Mouse (Mus musculus): Measurements from ENCODE around the gene Mpp5. TPM values are rescaled to one million over a fixed set of nuclear protein-coding genes. Genes with fewer than 3 reads are reported as not detected.

Gene Mpp5
- polyA plus RNA-seq, 1 experiment, result 54.3 TPM

GRCm38 (mm10) chr12:78747406-78747805 is 1.3 kb upstream of the Mpp5 start:
- no peaks in the 10 kb centered on the region for H3K9me3 ChIP-seq (replicated peaks; ENCODE audit: control insufficient read depth, insufficient read depth, low read length, poor library complexity, severe bottlenecking)
- H3K27ac ChIP-seq (ENCODE audit: insufficient read depth, low read length), result no peak overlapping the region
- no peaks in the 10 kb centered on the region for H3K4me1 ChIP-seq (ENCODE audit: control insufficient read depth, insufficient read depth, low read length)
- TF ChIP-seq EP300 (IDR thresholded peaks at IDR 0.05; ENCODE audit: insufficient read depth, low read depth, low read length) (no peak), POLR2A (IDR thresholded peaks at IDR 0.05; ENCODE audit: insufficient read depth, low read length) (no peak), CTCF (IDR thresholded peaks at IDR 0.05; ENCODE audit: low read depth, low read length) (no peak)
- no peaks in the 10 kb centered on the region for H3K27me3 ChIP-seq (ENCODE audit: control insufficient read depth, insufficient read depth, low read length, poor library complexity, severe bottlenecking)
- no peaks in the 10 kb centered on the region for H3K36me3 ChIP-seq (ENCODE audit: control insufficient read depth, insufficient read depth, low read length, poor library complexity, severe bottlenecking)
- H3K9ac ChIP-seq (ENCODE audit: low read depth, poor library complexity, severe bottlenecking), result no peak overlapping the region
- H3K4me3 ChIP-seq (ENCODE audit: low read depth, low read length), result no peak overlapping the region

GRCm38 (mm10) chr12:78748113-78748512 is 594 bp upstream of the Mpp5 start:
- Histone ChIP-seq H3K9ac (ENCODE audit: low read depth, poor library complexity, severe bottlenecking) (peak overlapping the region; percentile 61), H3K27ac (ENCODE audit: insufficient read depth, low read length) (no peak overlapping the region), H3K4me3 (ENCODE audit: low read depth, low read length) (peak overlapping the region; percentile 80), H3K27me3 (ENCODE audit: control insufficient read depth, insufficient read depth, low read length, poor library complexity, severe bottlenecking) (no peaks in the 10 kb centered on the region), H3K36me3 (ENCODE audit: control insufficient read depth, insufficient read depth, low read length, poor library complexity, severe bottlenecking) (no peaks in the 10 kb centered on the region), H3K4me1 (ENCODE audit: control insufficient read depth, insufficient read depth, low read length) (no peaks in the 10 kb centered on the region), H3K9me3 (replicated peaks; ENCODE audit: control insufficient read depth, insufficient read depth, low read length, poor library complexity, severe bottlenecking) (no peaks in the 10 kb centered on the region)
- TF ChIP-seq POLR2A (IDR thresholded peaks at IDR 0.05; ENCODE audit: insufficient read depth, low read length), result no peak
- TF ChIP-seq EP300 (IDR thresholded peaks at IDR 0.05; ENCODE audit: insufficient read depth, low read depth, low read length), result no peak
- TF ChIP-seq CTCF (IDR thresholded peaks at IDR 0.05; ENCODE audit: low read depth, low read length), result no peak

- H3K4me3 ChIP-seq (ENCODE audit: low read depth, low read length), result peak overlapping the region; percentile 69
- H3K36me3 ChIP-seq (ENCODE audit: control insufficient read depth, insufficient read depth, low read length, poor library complexity, severe bottlenecking), result no peaks in the 10 kb centered on the region
- peak overlapping the region; percentile 95 for H3K9ac ChIP-seq (ENCODE audit: low read depth, poor library complexity, severe bottlenecking)
- TF ChIP-seq POLR2A (IDR thresholded peaks at IDR 0.05; ENCODE audit: insufficient read depth, low read length), result no peak
- TF ChIP-seq CTCF (IDR thresholded peaks at IDR 0.05; ENCODE audit: low read depth, low read length), result no peak
- no peak for TF ChIP-seq EP300 (IDR thresholded peaks at IDR 0.05; ENCODE audit: insufficient read depth, low read depth, low read length)
- H3K4me1 ChIP-seq (ENCODE audit: control insufficient read depth, insufficient read depth, low read length), result no peaks in the 10 kb centered on the region
- no peaks in the 10 kb centered on the region for H3K9me3 ChIP-seq (replicated peaks; ENCODE audit: control insufficient read depth, insufficient read depth, low read length, poor library complexity, severe bottlenecking)
- no peaks in the 10 kb centered on the region for H3K27me3 ChIP-seq (ENCODE audit: control insufficient read depth, insufficient read depth, low read length, poor library complexity, severe bottlenecking)
- H3K27ac ChIP-seq (ENCODE audit: insufficient read depth, low read length), result no peak overlapping the region
Measured at GRCm38 (mm10) chr12:78749378-78749801, 683 bp downstream of the Mpp5 start.

GRCm38 (mm10) chr12:78761979-78762378 is 13.3 kb downstream of the Mpp5 start:
- Histone ChIP-seq H3K9ac (ENCODE audit: low read depth, poor library complexity, severe bottlenecking) (no peak overlapping the region), H3K9me3 (replicated peaks; ENCODE audit: control insufficient read depth, insufficient read depth, low read length, poor library complexity, severe bottlenecking) (no peaks in the 10 kb centered on the region), H3K27me3 (ENCODE audit: control insufficient read depth, insufficient read depth, low read length, poor library complexity, severe bottlenecking) (no peaks in the 10 kb centered on the region), H3K27ac (ENCODE audit: insufficient read depth, low read length) (no peak overlapping the region), H3K4me1 (ENCODE audit: control insufficient read depth, insufficient read depth, low read length) (no peaks in the 10 kb centered on the region), H3K36me3 (ENCODE audit: control insufficient read depth, insufficient read depth, low read length, poor library complexity, severe bottlenecking) (no peaks in the 10 kb centered on the region), H3K4me3 (ENCODE audit: low read depth, low read length) (no peak overlapping the region)
- TF ChIP-seq CTCF (IDR thresholded peaks at IDR 0.05; ENCODE audit: low read depth, low read length) (no peak), EP300 (IDR thresholded peaks at IDR 0.05; ENCODE audit: insufficient read depth, low read depth, low read length) (no peak), POLR2A (IDR thresholded peaks at IDR 0.05; ENCODE audit: insufficient read depth, low read length) (no peak)

- TF ChIP-seq POLR2A (IDR thresholded peaks at IDR 0.05; ENCODE audit: insufficient read depth, low read length) (no peak), EP300 (IDR thresholded peaks at IDR 0.05; ENCODE audit: insufficient read depth, low read depth, low read length) (no peak), CTCF (IDR thresholded peaks at IDR 0.05; ENCODE audit: low read depth, low read length) (no peak)
- no peaks in the 10 kb centered on the region for H3K4me1 ChIP-seq (ENCODE audit: control insufficient read depth, insufficient read depth, low read length)
- H3K27me3 ChIP-seq (ENCODE audit: control insufficient read depth, insufficient read depth, low read length, poor library complexity, severe bottlenecking), result no peaks in the 10 kb centered on the region
- H3K36me3 ChIP-seq (ENCODE audit: control insufficient read depth, insufficient read depth, low read length, poor library complexity, severe bottlenecking), result no peaks in the 10 kb centered on the region
- no peaks in the 10 kb centered on the region for H3K9me3 ChIP-seq (replicated peaks; ENCODE audit: control insufficient read depth, insufficient read depth, low read length, poor library complexity, severe bottlenecking)
- H3K4me3 ChIP-seq (ENCODE audit: low read depth, low read length), result no peak overlapping the region
- no peak overlapping the region for H3K9ac ChIP-seq (ENCODE audit: low read depth, poor library complexity, severe bottlenecking)
- H3K27ac ChIP-seq (ENCODE audit: insufficient read depth, low read length), result no peak overlapping the region
Measured at GRCm38 (mm10) chr12:78769031-78769713, 20.5 kb downstream of the Mpp5 start.

GRCm38 (mm10) chr12:78773211-78773610 is 24.5 kb downstream of the Mpp5 start:
- H3K4me3 ChIP-seq (ENCODE audit: low read depth, low read length), result no peak overlapping the region
- no peaks in the 10 kb centered on the region for H3K27me3 ChIP-seq (ENCODE audit: control insufficient read depth, insufficient read depth, low read length, poor library complexity, severe bottlenecking)
- no peak for TF ChIP-seq POLR2A (IDR thresholded peaks at IDR 0.05; ENCODE audit: insufficient read depth, low read length)
- no peak for TF ChIP-seq EP300 (IDR thresholded peaks at IDR 0.05; ENCODE audit: insufficient read depth, low read depth, low read length)
- no peak for TF ChIP-seq CTCF (IDR thresholded peaks at IDR 0.05; ENCODE audit: low read depth, low read length)
- no peaks in the 10 kb centered on the region for H3K4me1 ChIP-seq (ENCODE audit: control insufficient read depth, insufficient read depth, low read length)
- H3K27ac ChIP-seq (ENCODE audit: insufficient read depth, low read length), result no peak overlapping the region
- H3K36me3 ChIP-seq (ENCODE audit: control insufficient read depth, insufficient read depth, low read length, poor library complexity, severe bottlenecking), result no peaks in the 10 kb centered on the region
- no peak overlapping the region for H3K9ac ChIP-seq (ENCODE audit: low read depth, poor library complexity, severe bottlenecking)
- no peaks in the 10 kb centered on the region for H3K9me3 ChIP-seq (replicated peaks; ENCODE audit: control insufficient read depth, insufficient read depth, low read length, poor library complexity, severe bottlenecking)
